Mouse (Mus musculus) inflammation-experienced regulatory T-cells (primary cell): ENCODE data around the gene Vtcn1. TPM values are rescaled to one million over a fixed set of nuclear protein-coding genes. Genes with fewer than 3 reads are reported as not detected.

Experiments used
- polyA plus RNA-seq, 2 experiments: library from polyadenylated mRNA; unstranded; fragments of 100-300 nt; shearing (Covaris generic); gene quantifications; one replicate each; pipeline ENCODE4 v1.2.1; 2017

Vtcn1 gene
- not detected for polyA plus RNA-seq

DNA sequence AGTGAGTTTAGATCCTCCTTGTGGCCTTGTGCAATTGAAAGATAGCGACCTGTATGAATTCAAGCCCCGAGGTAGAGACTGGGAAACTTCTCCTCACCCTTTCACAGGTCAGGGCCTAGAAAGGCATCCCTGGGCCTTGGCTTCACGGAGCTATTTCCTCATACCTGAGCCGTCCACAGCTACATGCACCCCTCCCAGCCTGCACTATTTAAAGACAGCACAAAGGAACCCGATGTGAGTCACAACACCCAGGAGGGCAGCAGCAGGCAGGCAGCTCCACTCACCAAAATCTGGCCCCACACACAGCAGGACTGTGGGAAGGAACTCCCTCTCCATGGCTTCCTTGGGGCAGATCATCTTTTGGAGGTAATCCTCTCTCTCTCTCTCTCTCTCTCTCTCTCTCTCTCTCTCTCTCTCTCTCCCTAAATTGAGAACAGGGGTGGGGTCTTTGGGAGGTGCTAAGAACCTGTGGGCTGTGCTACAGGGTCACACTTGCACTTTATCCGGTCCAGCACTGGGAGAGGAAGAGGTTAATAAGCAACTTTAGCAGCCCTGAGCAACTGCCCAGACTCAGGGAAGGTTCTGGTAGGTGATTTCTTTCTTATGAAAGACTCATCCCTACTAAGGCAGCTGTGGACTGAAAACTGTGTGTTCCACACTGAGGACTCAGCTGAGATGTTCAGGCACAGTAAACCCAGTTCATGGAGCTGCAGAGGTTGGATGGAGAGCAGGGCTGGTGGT, at the start of gene Vtcn1:
Vtcn1 (plus strand) TSS at position 235 of the 741 bp plus-strand sequence.

DNA sequence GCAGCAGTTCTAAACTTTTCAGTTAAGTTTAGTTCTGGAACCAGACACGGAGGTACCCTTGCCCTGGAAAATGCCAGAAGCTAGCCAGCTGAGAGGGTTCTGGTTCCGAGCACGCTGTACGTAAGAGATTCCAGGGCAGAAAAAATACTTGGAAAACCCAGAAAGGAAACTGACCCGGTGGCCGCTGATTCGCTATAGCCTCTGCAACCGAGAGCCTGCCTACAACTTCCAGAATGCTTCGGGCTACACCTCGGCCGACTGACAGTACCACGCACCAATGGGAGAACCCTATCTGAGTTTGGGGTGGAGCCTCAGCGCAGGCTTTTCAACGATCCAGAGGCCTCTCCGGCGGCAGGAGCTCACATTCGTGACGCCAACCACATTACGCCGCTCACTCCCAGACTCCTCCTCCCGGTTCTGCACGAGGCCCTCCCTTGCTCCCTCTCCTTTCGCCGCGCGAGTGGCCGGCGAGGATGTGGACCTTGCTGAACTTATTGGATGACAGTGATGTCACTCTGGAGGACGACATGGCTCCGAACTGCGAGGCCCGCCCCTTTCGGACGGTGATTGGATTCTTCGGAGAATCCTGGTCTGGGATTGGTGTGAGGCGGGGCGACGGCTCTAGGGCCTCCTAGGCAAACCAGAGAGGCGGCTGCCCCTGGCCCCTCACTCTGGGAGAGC, 96.7 kb downstream of the Vtcn1 start, which contains the start of gene Trim45:
Trim45 (plus strand) TSS at position 378 of the 681 bp plus-strand sequence.

Other genes with a start within 250 kb of the Vtcn1 start
- gene Man1a2, start 140.0 kb upstream of the Vtcn1 start, polyA plus RNA-seq: 100 to 1,000 TPM; 130 to 142 TPM
- 1 to 10 TPM; 1.1 to 2.4 TPM for gene Trim45, start 96.7 kb downstream of the Vtcn1 start, polyA plus RNA-seq
- gene Ttf2, start 144.2 kb downstream of the Vtcn1 start, polyA plus RNA-seq: 10 to 100 TPM; 13.1 to 15.2 TPM
- gene Cd101, start 204.1 kb downstream of the Vtcn1 start, polyA plus RNA-seq: 10 to 100 TPM; 29.5 to 32.1 TPM